Mouse (Mus musculus): ENCODE results near the gene Ces4a. TPM values are rescaled to one million over a fixed set of nuclear protein-coding genes. Genes with fewer than 3 reads are reported as not detected.

Ces4a gene
- polyA plus RNA-seq, 1 experiment from 2014 or later = not detected

GRCm38 (mm10) chr8:105165191-105165590 is 33.6 kb downstream of the Ces4a start:
- Histone ChIP-seq H3K9me3 (ENCODE audit: control insufficient read depth) (no peaks in the 10 kb centered on the region), H3K27ac (ENCODE audit: low read depth, low read length) (no peak overlapping the region), H3K4me2 (replicated peaks; ENCODE audit: low read depth) (no peak overlapping the region), H3K36me3 (ENCODE audit: control insufficient read depth, insufficient read depth) (no peaks in the 10 kb centered on the region), H3K4me1 (replicated peaks; ENCODE audit: control insufficient read depth, insufficient read depth, low read length) (no peaks in the 10 kb centered on the region), H3K27me3 (replicated peaks; ENCODE audit: control insufficient read depth, insufficient read depth, low read length) (no peaks in the 10 kb centered on the region), H3K4me3 (ENCODE audit: low read depth, low read length) (no peak overlapping the region), H3K9ac (ENCODE audit: low read depth, low read length) (no peak overlapping the region)
- 89% methylated on average over 2 of the region's 2 CpGs for WGBS
- no peak for TF ChIP-seq CTCF (IDR thresholded peaks at IDR 0.05; ENCODE audit: low read depth)
- no peak for ATAC-seq

GRCm38 (mm10) chr8:105167116-105167515 is 35.5 kb downstream of the Ces4a start:
- Histone ChIP-seq H3K27me3 (replicated peaks; ENCODE audit: control insufficient read depth, insufficient read depth, low read length) (no peaks in the 10 kb centered on the region), H3K4me3 (ENCODE audit: low read depth, low read length) (no peak overlapping the region), H3K36me3 (ENCODE audit: control insufficient read depth, insufficient read depth) (no peaks in the 10 kb centered on the region), H3K27ac (ENCODE audit: low read depth, low read length) (no peak overlapping the region), H3K9ac (ENCODE audit: low read depth, low read length) (no peak overlapping the region), H3K4me2 (replicated peaks; ENCODE audit: low read depth) (no peak overlapping the region), H3K9me3 (ENCODE audit: control insufficient read depth) (no peaks in the 10 kb centered on the region), H3K4me1 (replicated peaks; ENCODE audit: control insufficient read depth, insufficient read depth, low read length) (no peaks in the 10 kb centered on the region)
- no peak for TF ChIP-seq CTCF (IDR thresholded peaks at IDR 0.05; ENCODE audit: low read depth)
- 79% methylated on average over 2 of the region's 2 CpGs for WGBS
- no peak for ATAC-seq

GRCm38 (mm10) chr8:105169582-105169981 is 38.0 kb downstream of the Ces4a start:
- Histone ChIP-seq H3K27me3 (replicated peaks; ENCODE audit: control insufficient read depth, insufficient read depth, low read length) (no peaks in the 10 kb centered on the region), H3K9ac (ENCODE audit: low read depth, low read length) (no peak overlapping the region), H3K4me2 (replicated peaks; ENCODE audit: low read depth) (peak overlapping the region; percentile 71), H3K9me3 (ENCODE audit: control insufficient read depth) (no peaks in the 10 kb centered on the region), H3K27ac (ENCODE audit: low read depth, low read length) (no peak overlapping the region), H3K4me1 (replicated peaks; ENCODE audit: control insufficient read depth, insufficient read depth, low read length) (no peaks in the 10 kb centered on the region), H3K36me3 (ENCODE audit: control insufficient read depth, insufficient read depth) (no peaks in the 10 kb centered on the region), H3K4me3 (ENCODE audit: low read depth, low read length) (peak overlapping the region; percentile 90)
- ATAC-seq = no peak
- no peak for TF ChIP-seq CTCF (IDR thresholded peaks at IDR 0.05; ENCODE audit: low read depth)
- 43% methylated on average over 3 of the region's 3 CpGs for WGBS

GRCm38 (mm10) chr8:105170041-105170380 is 38.4 kb downstream of the Ces4a start:
- Histone ChIP-seq H3K4me2 (replicated peaks; ENCODE audit: low read depth) (peak overlapping the region; percentile 71), H3K4me3 (ENCODE audit: low read depth, low read length) (peak overlapping the region; percentile 90), H3K9me3 (ENCODE audit: control insufficient read depth) (no peaks in the 10 kb centered on the region), H3K27ac (ENCODE audit: low read depth, low read length) (peak overlapping the region; percentile 96), H3K36me3 (ENCODE audit: control insufficient read depth, insufficient read depth) (no peaks in the 10 kb centered on the region), H3K4me1 (replicated peaks; ENCODE audit: control insufficient read depth, insufficient read depth, low read length) (no peaks in the 10 kb centered on the region), H3K27me3 (replicated peaks; ENCODE audit: control insufficient read depth, insufficient read depth, low read length) (no peaks in the 10 kb centered on the region), H3K9ac (ENCODE audit: low read depth, low read length) (peak overlapping the region; percentile 86; the same call in 1 of the 2 replicates)
- no peak for TF ChIP-seq CTCF (IDR thresholded peaks at IDR 0.05; ENCODE audit: low read depth)
- 3% methylated on average over 5 of the region's 5 CpGs for WGBS
- ATAC-seq = peak; percentile 18

GRCm38 (mm10) chr8:105170381-105171115 is 38.9 kb downstream of the Ces4a start, which contains the start of gene Cbfb:
Gene Cbfb, plus strand, starts transcription at chr8:105170674.
- TF ChIP-seq CTCF (IDR thresholded peaks at IDR 0.05; ENCODE audit: low read depth) = no peak
- Histone ChIP-seq H3K4me2 (replicated peaks; ENCODE audit: low read depth) (peak within 1 kb of the TSS; percentile 71), H3K4me1 (replicated peaks; ENCODE audit: control insufficient read depth, insufficient read depth, low read length) (no peaks in the 10 kb centered on the region), H3K9me3 (ENCODE audit: control insufficient read depth) (no peaks in the 10 kb centered on the region), H3K9ac (ENCODE audit: low read depth, low read length) (peak within 1 kb of the TSS; percentile 86), H3K4me3 (ENCODE audit: low read depth, low read length) (peak within 1 kb of the TSS; percentile 90), H3K27me3 (replicated peaks; ENCODE audit: control insufficient read depth, insufficient read depth, low read length) (no peaks in the 10 kb centered on the region), H3K27ac (ENCODE audit: low read depth, low read length) (peak within 1 kb of the TSS; percentile 96), H3K36me3 (ENCODE audit: control insufficient read depth, insufficient read depth) (no peaks in the 10 kb centered on the region)
- peak; percentile 88 for ATAC-seq
- WGBS = under 1% methylated on average over 69 of the region's 86 CpGs

- under 1% methylated on average over 89 of the region's 92 CpGs for WGBS
- H3K4me2 ChIP-seq (replicated peaks; ENCODE audit: low read depth) = peak overlapping the region; percentile 71
- no peak for TF ChIP-seq CTCF (IDR thresholded peaks at IDR 0.05; ENCODE audit: low read depth)
- ATAC-seq = peak; percentile 64
- peak overlapping the region; percentile 86 for H3K9ac ChIP-seq (ENCODE audit: low read depth, low read length)
- H3K9me3 ChIP-seq (ENCODE audit: control insufficient read depth) = no peaks in the 10 kb centered on the region
- no peaks in the 10 kb centered on the region for H3K4me1 ChIP-seq (replicated peaks; ENCODE audit: control insufficient read depth, insufficient read depth, low read length)
- H3K4me3 ChIP-seq (ENCODE audit: low read depth, low read length) = peak overlapping the region; percentile 90
- peaks cover 6% of the 10 kb centered on the region; the same call in 1 of the 2 replicates for H3K36me3 ChIP-seq (ENCODE audit: control insufficient read depth, insufficient read depth)
- H3K27ac ChIP-seq (ENCODE audit: low read depth, low read length) = peak overlapping the region; percentile 96
- H3K27me3 ChIP-seq (replicated peaks; ENCODE audit: control insufficient read depth, insufficient read depth, low read length) = no peaks in the 10 kb centered on the region
These were observed 39.8 kb downstream of the Ces4a start for GRCm38 (mm10) chr8:105171116-105172002.

Measured in intestine, postnatal 0 days (tissue).